Mouse (Mus musculus): ENCODE measurements around the gene Tbx20. TPM values are rescaled to one million over a fixed set of nuclear protein-coding genes. Genes with fewer than 3 reads are reported as not detected.

Tbx20 gene
- polyA plus RNA-seq, 1 experiment from 2014 or later, result 69.5 TPM

DNA sequence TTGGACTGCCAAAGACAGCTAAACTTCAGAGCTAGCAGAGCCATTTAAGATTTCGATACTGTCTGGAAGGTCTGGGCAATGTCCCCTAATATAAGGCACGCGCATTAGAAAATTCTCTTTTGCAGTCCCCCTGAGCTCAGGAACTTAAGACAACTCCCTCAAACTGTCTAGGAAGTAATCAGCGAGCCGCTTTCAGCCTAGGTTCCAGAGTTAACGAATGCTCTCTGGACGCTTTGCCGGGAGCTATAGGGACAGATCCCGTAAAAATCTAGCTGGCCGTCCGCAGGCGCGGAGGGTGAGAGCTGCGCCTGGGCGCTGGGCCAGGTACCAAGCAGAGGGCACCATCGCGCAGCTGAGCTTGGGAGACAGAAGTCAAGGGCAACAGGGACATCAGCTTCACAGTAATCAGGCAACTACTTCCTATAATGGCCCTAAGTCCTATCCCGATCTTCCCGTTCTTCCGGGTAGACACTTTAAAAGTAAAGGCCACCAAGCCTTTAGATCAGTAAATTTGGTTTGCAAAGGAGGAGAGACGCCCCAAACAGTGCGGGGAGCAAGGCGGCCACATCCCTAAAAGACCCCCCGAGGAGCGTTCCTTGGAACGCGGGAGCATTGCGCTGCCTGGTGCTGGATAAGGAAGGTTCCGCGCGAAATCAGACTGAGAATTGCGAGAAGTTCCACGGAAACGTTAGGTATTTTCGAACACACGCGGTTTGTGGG is 3.2 kb upstream of the Tbx20 start:
- no peak for ATAC-seq (ENCODE audit: extremely low read depth, insufficient number of reproducible peaks, low FRiP score, low TSS enrichment)
- Histone ChIP-seq H3K27me3 (replicated peaks) (peaks cover 6% of the 10 kb centered on the region; the same call in 1 of the 2 replicates), H3K36me3 (no peaks in the 10 kb centered on the region), H3K4me3 (peak overlapping the region; percentile 55), H3K9me3 (no peaks in the 10 kb centered on the region), H3K9ac (peak overlapping the region; percentile 83), H3K4me1 (peaks cover 66% of the 10 kb centered on the region), H3K27ac (replicated peaks) (peak overlapping the region; percentile 88), H3K4me2 (peak overlapping the region; percentile 82)
- WGBS, result under 1% methylated on average over 37 of the region's 37 CpGs

DNA sequence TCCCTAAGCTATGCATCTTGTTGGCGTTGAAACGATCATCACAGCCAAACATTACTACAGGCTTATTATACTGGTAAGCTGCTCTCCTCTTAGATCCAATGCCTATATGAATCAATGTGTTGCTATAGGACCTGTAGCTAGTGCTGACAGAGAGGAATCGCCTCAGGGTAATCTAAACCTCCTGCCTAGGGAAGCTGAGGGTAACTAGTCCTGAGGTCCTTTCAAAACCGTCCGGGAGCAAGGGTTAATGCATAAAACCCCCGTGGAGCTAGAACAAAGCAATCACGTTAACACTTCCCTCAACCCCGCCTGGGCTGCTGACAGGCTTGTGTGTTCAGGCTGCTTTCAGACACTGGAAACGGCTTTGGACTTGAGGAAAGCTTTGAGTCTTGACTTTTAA is 2.4 kb upstream of the Tbx20 start:
- Histone ChIP-seq H3K27ac (replicated peaks) (peak overlapping the region; percentile 88), H3K9ac (peak overlapping the region; percentile 83), H3K4me2 (peak overlapping the region; percentile 82), H3K4me1 (peaks cover 57% of the 10 kb centered on the region), H3K4me3 (peak overlapping the region; percentile 55), H3K36me3 (peaks cover under 1% of the 10 kb centered on the region; the same call in 1 of the 2 replicates), H3K9me3 (no peaks in the 10 kb centered on the region), H3K27me3 (replicated peaks) (0 out of 2 replicates have a peak, but pooled peaks cover 4% of the 10 kb centered on the region)
- ATAC-seq (ENCODE audit: extremely low read depth, insufficient number of reproducible peaks, low FRiP score, low TSS enrichment), result no peak
- 3% methylated on average over 9 of the region's 9 CpGs for WGBS

DNA sequence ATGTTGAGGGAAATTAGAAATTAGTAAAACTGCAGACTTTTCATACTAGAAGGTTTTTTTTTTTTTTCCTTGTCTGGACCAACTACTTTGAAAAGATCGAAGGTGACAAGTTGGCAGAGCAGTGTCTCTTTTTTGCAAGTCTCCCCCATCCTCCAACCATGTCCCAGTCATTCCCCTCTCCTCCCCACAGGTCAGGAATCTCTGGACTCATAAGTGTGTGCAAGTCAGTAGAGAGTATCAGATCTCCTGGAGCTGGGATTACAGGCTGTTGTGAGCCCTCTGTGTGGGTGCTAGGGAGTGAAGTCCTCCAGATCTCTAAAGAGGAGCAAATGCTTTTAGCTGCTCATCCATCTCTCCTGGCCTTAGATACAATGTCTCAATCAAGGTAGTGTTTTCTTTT is 1.5 kb upstream of the Tbx20 start:
- H3K9me3 ChIP-seq, result no peaks in the 10 kb centered on the region
- H3K4me3 ChIP-seq, result peak overlapping the region; percentile 93; the same call in 1 of the 2 replicates
- WGBS, result 27% methylated on average over 1 of the region's 1 CpGs
- H3K4me2 ChIP-seq, result peak overlapping the region; percentile 82
- H3K9ac ChIP-seq, result peak overlapping the region; percentile 100
- peaks cover 48% of the 10 kb centered on the region for H3K4me1 ChIP-seq
- H3K36me3 ChIP-seq, result peaks cover 10% of the 10 kb centered on the region
- 0 out of 2 replicates have a peak, but pooled peaks cover 4% of the 10 kb centered on the region for H3K27me3 ChIP-seq (replicated peaks)
- no peak for ATAC-seq (ENCODE audit: extremely low read depth, insufficient number of reproducible peaks, low FRiP score, low TSS enrichment)
- peak overlapping the region; percentile 99 for H3K27ac ChIP-seq (replicated peaks)

DNA sequence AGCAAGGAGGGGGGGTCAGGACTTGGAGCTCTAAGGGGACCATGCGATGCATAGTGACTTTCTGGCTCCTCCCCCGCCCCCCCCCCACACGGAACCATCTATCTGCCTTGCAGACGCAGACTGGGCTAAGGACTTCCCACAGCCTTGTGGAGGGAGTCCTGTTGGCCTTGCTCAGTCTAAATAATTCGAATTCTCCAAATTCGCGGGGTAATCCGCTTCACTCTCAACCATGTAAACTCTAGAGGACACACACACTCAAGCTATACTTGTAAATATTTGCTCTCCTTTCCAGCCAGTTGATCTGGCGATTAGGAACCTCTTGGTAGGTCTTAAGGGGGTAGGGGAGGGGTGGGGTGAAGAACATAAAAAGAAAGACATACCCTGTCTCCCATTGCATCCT is 898 bp upstream of the Tbx20 start:
- H3K27me3 ChIP-seq (replicated peaks), result 0 out of 2 replicates have a peak, but pooled peaks cover 4% of the 10 kb centered on the region
- H3K9me3 ChIP-seq, result no peaks in the 10 kb centered on the region
- WGBS, result 6% methylated on average over 9 of the region's 9 CpGs
- peak overlapping the region; percentile 93 for H3K4me3 ChIP-seq
- peak overlapping the region; percentile 99 for H3K27ac ChIP-seq (replicated peaks)
- H3K4me2 ChIP-seq, result peak overlapping the region; percentile 82
- peaks cover 42% of the 10 kb centered on the region for H3K4me1 ChIP-seq
- peaks cover 15% of the 10 kb centered on the region for H3K36me3 ChIP-seq
- no peak for ATAC-seq (ENCODE audit: extremely low read depth, insufficient number of reproducible peaks, low FRiP score, low TSS enrichment)
- peak overlapping the region; percentile 100 for H3K9ac ChIP-seq

DNA sequence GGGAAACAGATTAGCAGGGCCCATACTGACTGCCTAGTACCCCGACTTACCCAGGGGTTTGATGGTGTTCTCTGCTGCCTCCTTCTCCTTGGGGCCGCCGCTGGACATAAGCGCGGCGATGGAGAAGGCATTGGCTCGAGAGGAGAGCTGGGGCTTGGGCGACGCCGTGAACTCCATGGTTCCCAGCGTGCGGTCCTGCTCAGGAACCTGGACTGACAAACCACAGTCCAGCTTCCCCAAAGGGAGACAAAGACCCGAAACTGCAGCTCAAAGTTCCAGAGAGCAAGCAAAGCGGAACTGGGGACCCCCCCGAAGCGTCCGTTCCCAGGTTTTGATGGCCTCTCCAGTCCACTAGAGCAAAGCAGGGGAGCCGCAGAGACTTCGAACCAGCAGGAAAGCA is 434 bp downstream of the Tbx20 start:
- peak overlapping the region; percentile 99 for H3K27ac ChIP-seq (replicated peaks)
- H3K4me3 ChIP-seq, result peak overlapping the region; percentile 93

DNA sequence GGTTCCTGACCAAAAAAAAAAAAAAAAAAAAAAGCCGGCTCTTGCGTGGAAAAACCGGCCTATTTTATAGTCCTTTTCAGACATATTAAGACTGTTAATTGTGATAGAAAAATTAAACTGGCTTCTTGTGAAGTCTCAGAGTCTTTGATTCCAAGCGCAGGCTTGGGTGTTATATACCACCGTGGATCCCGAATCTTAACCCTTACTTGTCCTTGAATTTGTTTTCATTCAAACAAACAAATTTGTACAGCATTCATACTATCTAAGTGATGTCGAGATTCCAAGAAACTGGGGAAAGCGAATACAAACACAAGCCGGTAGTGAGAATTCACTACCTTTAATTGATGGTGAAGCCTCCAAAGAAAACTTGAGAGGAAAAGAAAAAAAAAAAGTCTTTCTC is 932 bp downstream of the Tbx20 start:
- H3K27me3 ChIP-seq (replicated peaks), result no peaks in the 10 kb centered on the region
- no peaks in the 10 kb centered on the region for H3K9me3 ChIP-seq
- H3K36me3 ChIP-seq, result peaks cover 29% of the 10 kb centered on the region
- H3K4me3 ChIP-seq, result peak overlapping the region; percentile 93
- peak overlapping the region; percentile 99 for H3K27ac ChIP-seq (replicated peaks)
- ATAC-seq (ENCODE audit: extremely low read depth, insufficient number of reproducible peaks, low FRiP score, low TSS enrichment), result no peak
- peak overlapping the region; percentile 82 for H3K4me2 ChIP-seq
- H3K9ac ChIP-seq, result peak overlapping the region; percentile 100
- H3K4me1 ChIP-seq, result peaks cover 27% of the 10 kb centered on the region
- WGBS, result under 1% methylated on average over 9 of the region's 9 CpGs

More for the DNA sequence above, 434 bp downstream of the Tbx20 start:
- H3K27me3 ChIP-seq (replicated peaks), result no peaks in the 10 kb centered on the region
- 0% methylated on average over 19 of the region's 19 CpGs for WGBS
- peaks cover 32% of the 10 kb centered on the region for H3K4me1 ChIP-seq
- H3K9ac ChIP-seq, result peak overlapping the region; percentile 100
- H3K9me3 ChIP-seq, result no peaks in the 10 kb centered on the region
- no peak for ATAC-seq (ENCODE audit: extremely low read depth, insufficient number of reproducible peaks, low FRiP score, low TSS enrichment)
- peaks cover 24% of the 10 kb centered on the region for H3K36me3 ChIP-seq
- peak overlapping the region; percentile 82 for H3K4me2 ChIP-seq

- WGBS, result 2% methylated on average over 9 of the region's 9 CpGs
- Histone ChIP-seq H3K4me1 (peaks cover 22% of the 10 kb centered on the region), H3K9me3 (no peaks in the 10 kb centered on the region), H3K36me3 (peaks cover 34% of the 10 kb centered on the region), H3K9ac (peak overlapping the region; percentile 100), H3K4me3 (peak overlapping the region; percentile 93), H3K27me3 (replicated peaks) (no peaks in the 10 kb centered on the region), H3K4me2 (peak overlapping the region; percentile 82), H3K27ac (replicated peaks) (peak overlapping the region; percentile 99)
- ATAC-seq (ENCODE audit: extremely low read depth, insufficient number of reproducible peaks, low FRiP score, low TSS enrichment), result no peak
Observed at GRCm38 (mm10) chr9:24772431-24773120, 1.5 kb downstream of the Tbx20 start.

GRCm38 (mm10) chr9:24771713-24772112 is 2.4 kb downstream of the Tbx20 start:
- no peak for ATAC-seq (ENCODE audit: extremely low read depth, insufficient number of reproducible peaks, low FRiP score, low TSS enrichment)
- no peaks in the 10 kb centered on the region for H3K27me3 ChIP-seq (replicated peaks)
- H3K4me3 ChIP-seq, result peak overlapping the region; percentile 93
- WGBS, result 17% methylated on average over 4 of the region's 4 CpGs
- peak overlapping the region; percentile 99 for H3K27ac ChIP-seq (replicated peaks)
- H3K4me2 ChIP-seq, result peak overlapping the region; percentile 82
- peak overlapping the region; percentile 100 for H3K9ac ChIP-seq
- peaks cover 22% of the 10 kb centered on the region for H3K4me1 ChIP-seq
- H3K9me3 ChIP-seq, result no peaks in the 10 kb centered on the region
- peaks cover 39% of the 10 kb centered on the region for H3K36me3 ChIP-seq

GRCm38 (mm10) chr9:24770941-24771405 is 3.1 kb downstream of the Tbx20 start:
- Histone ChIP-seq H3K27me3 (replicated peaks) (no peaks in the 10 kb centered on the region), H3K36me3 (peaks cover 44% of the 10 kb centered on the region), H3K4me1 (peaks cover 19% of the 10 kb centered on the region), H3K4me3 (peak overlapping the region; percentile 93), H3K9ac (peak overlapping the region; percentile 100), H3K9me3 (no peaks in the 10 kb centered on the region), H3K4me2 (peak overlapping the region; percentile 82), H3K27ac (replicated peaks) (peak overlapping the region; percentile 99)
- ATAC-seq (ENCODE audit: extremely low read depth, insufficient number of reproducible peaks, low FRiP score, low TSS enrichment), result no peak
- WGBS, result 3% methylated on average over 8 of the region's 8 CpGs

DNA sequence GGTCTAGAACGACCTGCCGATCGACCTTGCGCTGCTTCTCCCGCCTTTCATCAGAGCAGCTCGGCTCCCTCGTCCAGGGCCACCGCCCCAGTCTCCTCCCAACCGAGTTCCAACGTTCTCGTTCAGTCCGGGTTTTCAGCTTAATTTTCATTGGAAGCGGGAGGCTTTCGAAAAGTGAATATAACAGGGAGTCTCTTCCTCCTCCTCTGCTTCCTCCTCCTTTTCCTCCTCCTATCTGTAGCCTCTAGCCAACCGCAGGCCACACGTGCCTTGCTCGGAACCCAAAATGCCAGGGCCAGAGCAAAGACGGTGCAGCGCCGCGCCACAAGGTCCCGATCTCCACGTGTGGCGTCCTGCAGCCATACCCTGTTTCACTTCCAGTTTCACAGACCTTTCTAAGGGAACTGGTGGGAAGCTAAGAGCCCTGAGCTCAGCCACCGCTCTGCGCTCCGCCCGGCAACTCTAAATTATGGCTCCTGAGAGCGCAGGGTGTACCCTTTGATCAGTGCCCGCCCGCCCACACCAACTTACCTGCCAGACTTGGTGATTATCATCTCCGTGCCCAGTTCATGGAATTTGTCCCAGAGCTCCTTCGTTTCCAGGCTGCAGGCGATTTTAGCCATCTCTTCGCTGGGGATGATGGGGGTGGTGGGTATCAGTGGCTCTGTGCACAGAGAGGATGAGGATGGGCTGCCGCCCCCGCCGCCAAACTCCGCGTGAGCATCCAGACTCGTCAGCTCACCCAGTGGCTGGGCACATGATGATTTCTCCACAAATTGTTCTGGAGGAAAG is 3.8 kb downstream of the Tbx20 start:
- Histone ChIP-seq H3K4me2 (peak overlapping the region; percentile 82), H3K4me1 (peaks cover 19% of the 10 kb centered on the region), H3K9me3 (no peaks in the 10 kb centered on the region), H3K36me3 (peaks cover 48% of the 10 kb centered on the region), H3K9ac (peak overlapping the region; percentile 100), H3K27me3 (replicated peaks) (no peaks in the 10 kb centered on the region), H3K27ac (replicated peaks) (peak overlapping the region; percentile 99), H3K4me3 (peak overlapping the region; percentile 93)
- ATAC-seq (ENCODE audit: extremely low read depth, insufficient number of reproducible peaks, low FRiP score, low TSS enrichment), result no peak
- WGBS, result 1% methylated on average over 41 of the region's 41 CpGs

- Histone ChIP-seq H3K27ac (replicated peaks) (peak overlapping the region; percentile 99), H3K4me2 (peak overlapping the region; percentile 82), H3K4me1 (peaks cover 20% of the 10 kb centered on the region), H3K9ac (peak overlapping the region; percentile 100), H3K27me3 (replicated peaks) (no peaks in the 10 kb centered on the region), H3K9me3 (no peaks in the 10 kb centered on the region), H3K4me3 (peak overlapping the region; percentile 93), H3K36me3 (peaks cover 55% of the 10 kb centered on the region)
- WGBS, result 16% methylated on average over 9 of the region's 9 CpGs
- no peak for ATAC-seq (ENCODE audit: extremely low read depth, insufficient number of reproducible peaks, low FRiP score, low TSS enrichment)
Observed at GRCm38 (mm10) chr9:24769611-24770010, 4.5 kb downstream of the Tbx20 start.
